Mouse (Mus musculus): ENCODE results near the gene Hmg20b.

- TF ChIP-seq CTCF (IDR thresholded peaks at IDR 0.05; ENCODE audit: borderline replicate concordance, extremely low read depth, insufficient read depth, insufficient read length), result no peak
- TF ChIP-seq POLR2A (IDR thresholded peaks at IDR 0.05; ENCODE audit: borderline replicate concordance, extremely low read depth, insufficient read depth, insufficient read length, poor library complexity, severe bottlenecking), result no peak
Observed at GRCm38 (mm10) chr10:81355533-81355932, 5.3 kb upstream of the Hmg20b start.

Data from brain, embryonic 14.5 days (tissue).